Mouse (Mus musculus) cortical plate, adult 2 months (tissue): ENCODE data around the gene Pfkfb3.

Experiments used
- CTCF ChIP-seq: fragments of 200-500 bp; IDR thresholded peaks from 2 replicates; pipeline ENCODE4 v1.5.1; 2011; ENCODE audit warnings: mild to moderate bottlenecking, control low read depth, low read length; ENCODE audit not compliant: insufficient read depth; ENCODE audit errors: extremely low read depth
- POLR2A ChIP-seq: fragments of 200-500 bp; IDR thresholded peaks from 2 replicates; pipeline ENCODE4 v1.6.1; 2011; ENCODE audit warnings: mild to moderate bottlenecking, low read length, control low read depth; ENCODE audit not compliant: insufficient read depth; ENCODE audit errors: extremely low read depth

DNA sequence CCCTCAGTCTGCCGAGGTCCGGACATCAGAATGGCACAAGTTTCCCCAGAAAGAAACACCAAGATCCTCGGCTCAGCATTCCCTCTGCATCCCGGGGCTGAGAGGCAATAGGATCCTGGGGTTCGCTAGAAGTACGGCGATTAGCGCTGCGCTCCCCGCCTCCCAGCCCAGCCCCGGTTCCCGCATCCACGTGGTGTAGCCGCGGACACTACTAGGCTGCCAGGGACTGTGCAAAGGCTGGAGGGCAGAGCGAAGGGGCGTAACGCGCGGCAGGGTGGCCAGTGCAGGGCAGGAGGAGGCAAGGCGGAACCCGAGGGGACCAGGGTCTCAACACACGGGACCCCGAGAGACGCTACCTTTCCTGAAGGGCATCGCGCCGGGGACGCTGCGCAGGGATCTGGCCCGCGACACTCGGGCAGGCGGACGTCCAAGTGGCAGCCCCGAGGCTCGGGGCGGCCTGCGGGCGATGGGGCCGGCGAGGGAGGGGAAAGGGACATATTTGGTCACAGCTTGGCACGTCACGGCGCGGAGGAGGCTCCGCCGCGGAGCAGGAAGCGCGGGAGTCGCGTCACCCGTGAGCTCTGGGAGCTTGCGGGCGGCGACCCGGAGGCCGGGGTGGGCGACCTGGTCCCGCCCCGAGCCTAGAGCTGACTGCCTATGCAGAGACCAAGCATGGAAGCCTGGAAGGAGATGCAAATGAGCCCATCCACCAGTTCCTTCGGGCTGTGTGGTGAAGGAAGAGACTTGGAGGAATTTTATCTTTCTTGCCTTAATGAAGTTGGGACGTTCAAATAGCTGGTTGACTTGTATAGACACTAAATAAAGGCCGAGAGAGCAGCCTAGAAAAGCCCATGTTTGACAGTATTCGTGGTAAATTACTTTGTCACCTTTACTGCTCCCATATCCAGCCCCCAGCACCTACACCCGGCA, at the start of gene Pfkfb3:
- TF ChIP-seq CTCF = no peak
- no peak for TF ChIP-seq POLR2A
